Mouse (Mus musculus) embryo, embryonic 11.5 days (tissue): ENCODE measurements around the gene Tmc3.
A peak's percentile ranks its signal among the peaks of the same experiment; 100 is the strongest.

Experiments
- DNase-seq: peaks from one replicate; pipeline ENCODE4 v3.0.0-alpha.2; 2012; ENCODE audit warnings: low read depth, low spot score

Gene Tmc3

DNA sequence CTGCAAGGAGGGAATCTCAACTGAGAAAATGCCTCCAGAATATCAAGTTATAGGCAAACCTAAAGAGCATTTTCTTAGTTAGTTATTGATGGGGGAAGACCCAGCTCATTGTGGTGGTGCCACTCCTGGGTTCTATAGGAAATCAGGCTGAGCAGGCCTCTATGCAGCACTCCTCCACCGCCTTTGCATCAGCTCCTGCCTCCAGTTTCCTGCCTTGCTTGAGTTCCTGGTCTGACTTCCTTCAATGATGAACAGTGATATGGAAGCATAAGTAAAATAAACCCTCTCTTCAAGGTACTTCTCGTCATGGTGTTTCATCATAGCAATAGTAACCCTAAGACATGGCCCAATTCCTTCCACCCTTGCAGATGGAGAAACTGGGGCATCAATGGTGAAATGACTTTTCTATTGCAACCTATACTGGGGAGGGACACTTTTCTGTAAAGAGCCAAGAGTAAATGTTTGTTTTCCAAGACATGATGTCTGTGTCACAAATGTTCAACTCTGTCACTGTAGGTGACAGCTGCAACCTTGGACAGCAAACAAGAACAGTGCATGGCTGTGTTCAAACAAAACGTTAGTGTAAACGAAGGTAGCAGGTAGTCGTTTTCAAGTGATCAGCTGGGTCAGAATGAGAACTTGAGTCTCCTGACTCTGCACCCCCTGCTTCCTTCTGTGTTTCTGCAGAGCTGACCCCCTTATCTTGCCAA lies 83.4 kb downstream of the Tmc3 start:
- no peak for DNase-seq

- peak; percentile 31 for DNase-seq
Observed at GRCm38 (mm10) chr7:83668724-83669123, 84.0 kb downstream of the Tmc3 start.

- no peak for DNase-seq
Observed at GRCm38 (mm10) chr7:83671573-83671972, 86.8 kb downstream of the Tmc3 start.
